ENCODE assay signal across 16 mouse cellular contexts in the genomic region with DNA sequence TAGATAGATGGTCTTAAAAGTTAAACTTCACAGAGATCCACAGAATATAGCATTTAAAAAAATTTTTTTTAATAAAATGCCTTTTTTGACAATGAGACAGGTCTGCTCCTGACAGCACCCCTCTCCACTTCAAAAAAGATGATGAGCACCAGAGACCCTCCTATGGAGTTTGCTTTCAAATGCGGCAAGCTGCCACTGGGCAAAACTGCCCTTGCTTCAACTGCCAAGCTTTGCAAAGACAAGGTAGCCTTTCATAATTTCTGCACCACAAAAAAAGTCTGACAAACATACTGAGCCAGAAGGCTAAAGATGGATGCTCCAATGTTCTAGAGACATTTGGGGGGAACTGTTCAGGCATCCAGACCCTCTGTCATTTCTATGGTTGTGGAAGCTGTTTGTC.
"Had no signal": no experiment of that assay in that cellular context is flagged by ENCODE, and none has a peak within 500 bp of the region (broad histone marks: within the 10 kb centered on the region; RNA-seq: fewer than 3 reads in every experiment).

No protein-coding gene starts in this region.

- H3K4me3 ChIP-seq: neural tube, embryonic 13.5 days; neural tube, embryonic 15.5 days; stomach, embryonic 15.5 days had no signal

- H3K4me1 ChIP-seq: neural tube, embryonic 13.5 days; neural tube, embryonic 15.5 days; stomach, embryonic 15.5 days had no signal

- H3K27ac ChIP-seq: neural tube, embryonic 13.5 days; neural tube, embryonic 15.5 days; stomach, embryonic 15.5 days; stomach, postnatal 0 days had no signal

- H3K27me3 ChIP-seq: neural tube, embryonic 13.5 days; neural tube, embryonic 15.5 days; stomach, embryonic 15.5 days had no signal

- DNase-seq: retina, postnatal 1 day; right cerebral cortex, adult 18-20 months; right cerebral cortex, postnatal 14 days; right cerebral cortex, postnatal 25 days; right cerebral cortex, postnatal 4 days; spleen, adult 18-20 months; thymus, adult 18-20 months; thymus, adult 2 months; thymus, postnatal 14 days; thymus, postnatal 25 days; thymus, postnatal 36 days; thymus, postnatal 4 days had no signal

- H3K9ac ChIP-seq: neural tube, embryonic 13.5 days; neural tube, embryonic 15.5 days; stomach, embryonic 15.5 days had no signal

- H3K9me3 ChIP-seq: neural tube, embryonic 13.5 days; neural tube, embryonic 15.5 days; stomach, embryonic 15.5 days had no signal

- H3K4me2 ChIP-seq: neural tube, embryonic 13.5 days; neural tube, embryonic 15.5 days; stomach, embryonic 15.5 days had no signal

- H3K36me3 ChIP-seq: neural tube, embryonic 13.5 days; neural tube, embryonic 15.5 days; stomach, embryonic 15.5 days had no signal
